Mouse (Mus musculus) testis, adult 2 months (tissue): ENCODE results near the gene Esrrg. TPM values are rescaled to one million over a fixed set of nuclear protein-coding genes. Genes with fewer than 3 reads are reported as not detected.

Source experiments
- H3K27ac ChIP-seq: fragments of 200-500 bp; 2 replicates; pipeline ENCODE4 v1.5.1; 2012; ENCODE audit warnings: low read depth, low read length; ENCODE audit not compliant: control insufficient read depth, insufficient read depth
- H3K27me3 ChIP-seq: fragments of 200-500 bp; 2 replicates; pipeline ENCODE4 v1.6.1; 2012; ENCODE audit warnings: mild to moderate bottlenecking, low read length, moderate library complexity; ENCODE audit not compliant: control insufficient read depth, insufficient read depth
- H3K36me3 ChIP-seq: fragments of 200-500 bp; 2 replicates; pipeline ENCODE4 v1.6.1; 2012; ENCODE audit warnings: mild to moderate bottlenecking, low read length; ENCODE audit not compliant: control insufficient read depth, insufficient read depth
- H3K4me1 ChIP-seq: fragments of 200-500 bp; 2 replicates; pipeline ENCODE4 v1.6.1; 2012; ENCODE audit warnings: low read length; ENCODE audit not compliant: control insufficient read depth, insufficient read depth
- H3K4me3 ChIP-seq: fragments of 200-500 bp; 2 replicates; pipeline ENCODE4 v1.5.1; 2012; ENCODE audit warnings: low read depth, mild to moderate bottlenecking, low read length, moderate library complexity, mixed read lengths; ENCODE audit not compliant: control insufficient read depth
- CTCF ChIP-seq: fragments of 200-500 bp; IDR thresholded peaks from 2 replicates; pipeline ENCODE4 v1.5.1; 2012; ENCODE audit warnings: low read depth, mild to moderate bottlenecking, inconsistent platforms, low read length, moderate library complexity; ENCODE audit not compliant: control insufficient read depth, insufficient read depth, insufficient replicate concordance
- POLR2A ChIP-seq: fragments of 200-500 bp; IDR thresholded peaks from 2 replicates; pipeline ENCODE4 v1.6.1; 2012; ENCODE audit warnings: low read depth, mild to moderate bottlenecking, inconsistent platforms, low read length, moderate library complexity; ENCODE audit not compliant: control insufficient read depth
- polyA plus RNA-seq: library from polyadenylated mRNA; depleted of rRNA; stranded (reverse); fragments of >200 nt; gene quantifications from 2 replicates; pipeline ENCODE4 v1.2.3, GENCODE M21; 2012

Esrrg gene
- polyA plus RNA-seq, 1 experiment, result 0.28 TPM

- Histone ChIP-seq H3K27ac (no peak overlapping the region), H3K27me3 (no peaks in the 10 kb centered on the region), H3K4me3 (no peak overlapping the region), H3K36me3 (no peaks in the 10 kb centered on the region), H3K4me1 (no peaks in the 10 kb centered on the region)
- no peak for TF ChIP-seq POLR2A
These were observed 286.9 kb downstream of the Esrrg start for GRCm38 (mm10) chr1:187895459-187895858.

GRCm38 (mm10) chr1:187896291-187896690 is 287.7 kb downstream of the Esrrg start:
- Histone ChIP-seq H3K4me3 (no peak overlapping the region), H3K36me3 (no peaks in the 10 kb centered on the region)

GRCm38 (mm10) chr1:187896910-187897309 is 288.3 kb downstream of the Esrrg start:
- no peak for TF ChIP-seq POLR2A
- no peak for TF ChIP-seq CTCF

More at GRCm38 (mm10) chr1:187896291-187896690, 287.7 kb downstream of the Esrrg start:
- Histone ChIP-seq H3K4me1 (no peaks in the 10 kb centered on the region), H3K27me3 (no peaks in the 10 kb centered on the region), H3K27ac (no peak overlapping the region)
- TF ChIP-seq POLR2A (no peak), CTCF (no peak)

GRCm38 (mm10) chr1:187899541-187899940 is 290.9 kb downstream of the Esrrg start:
- no peak overlapping the region for H3K27ac ChIP-seq
- H3K36me3 ChIP-seq, result no peaks in the 10 kb centered on the region
- no peaks in the 10 kb centered on the region for H3K4me1 ChIP-seq
- H3K4me3 ChIP-seq, result no peak overlapping the region
- H3K27me3 ChIP-seq, result no peaks in the 10 kb centered on the region
- TF ChIP-seq CTCF, result no peak
- TF ChIP-seq POLR2A, result no peak

More at GRCm38 (mm10) chr1:187896910-187897309, 288.3 kb downstream of the Esrrg start:
- no peak overlapping the region for H3K27ac ChIP-seq
- no peaks in the 10 kb centered on the region for H3K4me1 ChIP-seq
- H3K4me3 ChIP-seq, result no peak overlapping the region
- no peaks in the 10 kb centered on the region for H3K27me3 ChIP-seq
- H3K36me3 ChIP-seq, result no peaks in the 10 kb centered on the region

- Histone ChIP-seq H3K4me1 (no peaks in the 10 kb centered on the region), H3K27ac (no peak overlapping the region), H3K4me3 (no peak overlapping the region), H3K36me3 (no peaks in the 10 kb centered on the region), H3K27me3 (no peaks in the 10 kb centered on the region)
- no peak for TF ChIP-seq CTCF
- no peak for TF ChIP-seq POLR2A
These were observed 292.2 kb downstream of the Esrrg start for GRCm38 (mm10) chr1:187900756-187901155.

- Histone ChIP-seq H3K36me3 (no peaks in the 10 kb centered on the region), H3K27me3 (no peaks in the 10 kb centered on the region), H3K4me1 (no peaks in the 10 kb centered on the region), H3K4me3 (no peak overlapping the region), H3K27ac (no peak overlapping the region)
- TF ChIP-seq POLR2A (no peak), CTCF (no peak)
These were observed 293.6 kb downstream of the Esrrg start for GRCm38 (mm10) chr1:187902176-187902575.

- H3K4me1 ChIP-seq, result no peaks in the 10 kb centered on the region
- no peaks in the 10 kb centered on the region for H3K36me3 ChIP-seq
- no peak overlapping the region for H3K4me3 ChIP-seq
- H3K27me3 ChIP-seq, result no peaks in the 10 kb centered on the region
- H3K27ac ChIP-seq, result no peak overlapping the region
- no peak for TF ChIP-seq POLR2A
- no peak for TF ChIP-seq CTCF
These were observed 296.1 kb downstream of the Esrrg start for GRCm38 (mm10) chr1:187904731-187905130.

GRCm38 (mm10) chr1:187907407-187907806 is 298.8 kb downstream of the Esrrg start:
- H3K4me1 ChIP-seq, result no peaks in the 10 kb centered on the region
- H3K36me3 ChIP-seq, result no peaks in the 10 kb centered on the region
- no peaks in the 10 kb centered on the region for H3K27me3 ChIP-seq
- no peak overlapping the region for H3K4me3 ChIP-seq
- no peak overlapping the region for H3K27ac ChIP-seq
- TF ChIP-seq CTCF, result no peak
- TF ChIP-seq POLR2A, result no peak
